Mouse (Mus musculus): ENCODE data around the gene Lhx6. TPM values are rescaled to one million over a fixed set of nuclear protein-coding genes. Genes with fewer than 3 reads are reported as not detected.
A peak's percentile ranks its signal among the peaks of the same experiment; 100 is the strongest.
"Not testable (repeated sequence)": the region's sequence is repeated elsewhere in the genome, so short reads cannot be mapped to it uniquely, and the experiment has no call there.

The Lhx6 gene
- 0.95 and 1.0 TPM in 2 replicates for polyA plus RNA-seq (2016; fragmentation: Nextera tagmentation; extraction: Ambion mirVana)

DNA sequence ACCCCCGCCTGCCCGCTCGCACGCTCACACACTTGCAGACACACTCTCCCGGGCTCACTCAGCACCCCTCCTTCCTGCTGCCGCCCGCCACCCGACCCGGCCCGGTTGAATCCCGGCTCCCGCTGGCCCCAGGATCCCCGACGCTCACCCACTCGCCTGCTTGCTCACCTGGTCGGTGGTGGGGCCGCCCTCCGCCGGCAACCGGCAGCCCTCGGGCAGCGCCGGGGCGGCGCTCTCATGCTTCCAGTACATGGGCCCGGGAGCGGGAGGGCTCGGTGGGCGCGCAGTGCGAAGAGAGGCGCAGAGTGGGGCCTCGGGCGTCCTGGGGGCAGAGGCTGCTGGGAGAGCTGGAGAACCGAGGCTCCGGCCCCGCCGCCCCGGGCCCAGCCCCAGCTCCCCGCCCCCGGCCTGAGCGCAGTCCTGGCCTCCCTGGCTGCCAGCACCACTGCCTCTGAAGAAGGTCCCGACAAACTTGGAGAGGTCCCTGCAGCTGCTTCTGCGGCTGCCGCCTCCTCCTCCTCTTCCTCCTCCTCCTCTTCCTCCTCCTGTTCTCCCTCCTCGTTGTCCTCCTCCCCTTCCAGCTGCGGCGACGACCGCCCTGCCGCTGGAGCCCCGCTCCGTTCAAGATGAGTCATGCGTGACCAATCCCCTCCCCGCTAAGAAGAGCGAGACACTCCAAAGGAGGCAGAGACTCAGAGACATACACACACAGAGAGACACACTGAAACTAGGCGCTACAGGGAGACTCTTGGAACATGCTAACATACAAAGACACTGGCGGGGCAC, at the start of gene Lhx6:
TSS of gene Lhx6 (minus strand) at position 453 of the 786 bp plus-strand sequence.
- WGBS = 1% methylated on average over 56 of the region's 58 CpGs
- Histone ChIP-seq H3K27me3 (peaks cover 100% of the 10 kb centered on the region), H3K36me3 (no peaks in the 10 kb centered on the region), H3K9me3 (no peaks in the 10 kb centered on the region), H3K4me3 (replicated peaks) (peak within 1 kb of the TSS; percentile 40), H3K4me2 (peak within 1 kb of the TSS; percentile 68), H3K4me1 (replicated peaks) (peaks cover 40% of the 10 kb centered on the region), H3K27ac (no peak within 1 kb of the TSS), H3K9ac (replicated peaks) (peak within 1 kb of the TSS; percentile 31; the same call in 1 of the 2 replicates)
- no peak for ATAC-seq (ENCODE audit: insufficient number of reproducible peaks, insufficient read depth, low FRiP score, low TSS enrichment, low read depth)

DNA sequence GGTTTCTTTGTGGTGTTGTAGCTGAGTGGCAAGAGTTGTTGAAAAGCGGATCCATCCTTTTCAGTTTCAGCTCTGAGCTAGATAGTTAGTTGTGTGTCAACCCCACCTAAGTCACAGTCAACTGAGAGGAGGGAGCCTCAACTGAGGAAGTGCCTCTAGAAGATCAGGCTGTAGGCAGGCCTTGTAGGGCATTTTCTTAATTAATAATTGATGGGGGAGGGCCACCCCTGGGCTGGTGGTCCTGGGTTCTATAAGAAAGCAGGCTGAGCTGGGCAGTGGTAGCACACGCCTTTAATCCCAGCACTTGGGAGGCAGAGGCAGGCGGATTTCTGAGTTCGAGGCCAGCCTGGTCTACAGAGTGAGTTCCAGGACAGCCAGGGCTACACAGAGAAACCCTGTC, 47.2 kb upstream of the Lhx6 start:
- H3K4me3 ChIP-seq (replicated peaks); ATAC-seq (ENCODE audit: insufficient number of reproducible peaks, insufficient read depth, low FRiP score, low TSS enrichment, low read depth); H3K4me1 ChIP-seq (replicated peaks); H3K27ac ChIP-seq; H3K9ac ChIP-seq (replicated peaks); H3K4me2 ChIP-seq; H3K27me3 ChIP-seq; H3K9me3 ChIP-seq: not testable (repeated sequence)
- 96% methylated on average over 4 of the region's 4 CpGs for WGBS
- peaks cover 36% of the 10 kb centered on the region for H3K36me3 ChIP-seq

- no peak overlapping the region for H3K4me3 ChIP-seq (replicated peaks)
- H3K27me3 ChIP-seq = no peaks in the 10 kb centered on the region
- no peak for ATAC-seq (ENCODE audit: insufficient number of reproducible peaks, insufficient read depth, low FRiP score, low TSS enrichment, low read depth)
- H3K27ac ChIP-seq = no peak overlapping the region
- H3K4me1 ChIP-seq (replicated peaks) = 0 out of 2 replicates have a peak, but pooled peaks cover 5% of the 10 kb centered on the region
- no peak overlapping the region for H3K9ac ChIP-seq (replicated peaks)
- 64% methylated on average over 7 of the region's 7 CpGs for WGBS
- H3K4me2 ChIP-seq = no peak overlapping the region
- H3K36me3 ChIP-seq = peaks cover 18% of the 10 kb centered on the region
- no peaks in the 10 kb centered on the region for H3K9me3 ChIP-seq
These were observed 43.7 kb upstream of the Lhx6 start for GRCm38 (mm10) chr2:36148876-36149365.

- Histone ChIP-seq H3K4me1 (replicated peaks) (peaks cover 10% of the 10 kb centered on the region; the same call in 1 of the 2 replicates), H3K9ac (replicated peaks) (no peak overlapping the region), H3K9me3 (no peaks in the 10 kb centered on the region), H3K27ac (no peak overlapping the region), H3K4me3 (replicated peaks) (no peak overlapping the region), H3K36me3 (peaks cover 18% of the 10 kb centered on the region; the same call in 1 of the 2 replicates), H3K4me2 (no peak overlapping the region), H3K27me3 (no peaks in the 10 kb centered on the region)
- 76% methylated on average over 2 of the region's 2 CpGs for WGBS
- no peak for ATAC-seq (ENCODE audit: insufficient number of reproducible peaks, insufficient read depth, low FRiP score, low TSS enrichment, low read depth)
These were observed 33.9 kb upstream of the Lhx6 start for GRCm38 (mm10) chr2:36139096-36139495.

DNA sequence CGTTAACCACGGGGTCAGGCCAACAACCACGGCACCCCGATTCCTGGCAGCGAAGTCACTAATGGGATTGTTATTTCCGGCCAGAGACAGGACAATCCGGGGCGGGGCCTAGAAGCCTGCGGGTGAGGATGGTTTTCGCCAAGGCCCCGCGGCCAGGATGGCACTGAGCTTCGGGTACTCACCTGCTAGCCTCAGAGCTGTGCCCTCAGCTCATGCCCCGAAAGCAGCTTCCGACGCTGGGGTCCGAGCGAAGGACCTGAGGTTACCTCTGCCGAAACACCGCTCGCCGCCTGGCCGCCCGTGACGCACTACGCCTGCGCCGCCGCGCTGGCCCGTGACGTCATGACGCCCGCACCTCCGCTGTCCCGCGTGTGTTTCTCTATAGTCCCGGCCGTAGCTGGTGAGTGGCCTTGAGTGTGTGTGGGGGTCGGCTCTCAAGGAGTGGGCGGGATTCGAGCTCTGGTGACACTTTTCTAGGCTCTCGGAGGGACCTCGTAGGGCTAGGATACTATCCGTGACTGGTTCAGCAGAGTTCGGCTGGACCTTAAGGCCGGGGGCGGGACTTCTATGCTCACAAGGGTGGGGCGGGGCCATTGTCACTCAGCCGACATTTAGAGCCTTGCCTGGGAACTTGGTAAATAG, 31.2 kb upstream of the Lhx6 start, which contains the start of the genes Mrrf and Rbm18:
TSS of gene Mrrf (plus strand) at position 90 of the 642 bp plus-strand sequence.
TSS of gene Rbm18 (minus strand) at position 474 of the 642 bp plus-strand sequence.
- peak within 1 kb of the TSS; percentile 76 for H3K27ac ChIP-seq
- no peaks in the 10 kb centered on the region for H3K9me3 ChIP-seq
- H3K4me1 ChIP-seq (replicated peaks) = peaks cover 10% of the 10 kb centered on the region; the same call in 1 of the 2 replicates
- peak within 1 kb of the TSS; percentile 73 for H3K4me2 ChIP-seq
- H3K27me3 ChIP-seq = no peaks in the 10 kb centered on the region
- WGBS = 1% methylated on average over 50 of the region's 50 CpGs
- H3K4me3 ChIP-seq (replicated peaks) = peak within 1 kb of the TSS; percentile 76
- H3K36me3 ChIP-seq = peaks cover 29% of the 10 kb centered on the region
- H3K9ac ChIP-seq (replicated peaks) = peak within 1 kb of the TSS; percentile 75
- ATAC-seq (ENCODE audit: insufficient number of reproducible peaks, insufficient read depth, low FRiP score, low TSS enrichment, low read depth) = peak; percentile 98

DNA sequence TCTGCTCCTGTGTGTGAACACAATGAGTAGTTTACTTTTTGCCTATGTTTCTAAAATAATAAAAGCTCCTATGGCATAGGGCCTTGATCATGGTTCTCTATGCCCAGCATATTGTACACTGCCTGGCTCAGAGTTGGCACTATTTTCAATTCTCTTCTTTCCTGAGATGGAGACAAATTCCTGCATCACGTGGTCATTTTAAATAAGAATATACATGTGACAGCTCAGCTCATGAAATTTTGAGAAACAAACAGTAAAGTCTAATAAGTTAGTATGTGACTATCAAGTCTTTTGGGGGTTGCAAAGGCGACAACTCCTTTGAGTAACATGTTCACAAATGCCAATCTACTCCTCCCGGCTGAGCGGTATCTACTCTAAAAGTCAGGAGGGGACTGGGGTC, 30.7 kb upstream of the Lhx6 start:
- ATAC-seq (ENCODE audit: insufficient number of reproducible peaks, insufficient read depth, low FRiP score, low TSS enrichment, low read depth) = no peak
- no peaks in the 10 kb centered on the region for H3K9me3 ChIP-seq
- H3K9ac ChIP-seq (replicated peaks) = peak overlapping the region; percentile 75
- H3K4me3 ChIP-seq (replicated peaks) = peak overlapping the region; percentile 76
- 1% methylated on average over 4 of the region's 4 CpGs for WGBS
- H3K4me1 ChIP-seq (replicated peaks) = peaks cover 10% of the 10 kb centered on the region; the same call in 1 of the 2 replicates
- no peaks in the 10 kb centered on the region for H3K27me3 ChIP-seq
- peak overlapping the region; percentile 76; the same call in 1 of the 2 replicates for H3K27ac ChIP-seq
- H3K36me3 ChIP-seq = peaks cover 34% of the 10 kb centered on the region
- peak overlapping the region; percentile 73 for H3K4me2 ChIP-seq

- Histone ChIP-seq H3K4me3 (replicated peaks) (no peak overlapping the region), H3K27me3 (no peaks in the 10 kb centered on the region), H3K4me2 (no peak overlapping the region), H3K4me1 (replicated peaks) (no peaks in the 10 kb centered on the region), H3K9ac (replicated peaks) (no peak overlapping the region), H3K9me3 (no peaks in the 10 kb centered on the region), H3K27ac (no peak overlapping the region), H3K36me3 (peaks cover 85% of the 10 kb centered on the region)
- WGBS = 65% methylated on average over 3 of the region's 3 CpGs
- no peak for ATAC-seq (ENCODE audit: insufficient number of reproducible peaks, insufficient read depth, low FRiP score, low TSS enrichment, low read depth)
These were observed 23.8 kb upstream of the Lhx6 start for GRCm38 (mm10) chr2:36129051-36129450.

DNA sequence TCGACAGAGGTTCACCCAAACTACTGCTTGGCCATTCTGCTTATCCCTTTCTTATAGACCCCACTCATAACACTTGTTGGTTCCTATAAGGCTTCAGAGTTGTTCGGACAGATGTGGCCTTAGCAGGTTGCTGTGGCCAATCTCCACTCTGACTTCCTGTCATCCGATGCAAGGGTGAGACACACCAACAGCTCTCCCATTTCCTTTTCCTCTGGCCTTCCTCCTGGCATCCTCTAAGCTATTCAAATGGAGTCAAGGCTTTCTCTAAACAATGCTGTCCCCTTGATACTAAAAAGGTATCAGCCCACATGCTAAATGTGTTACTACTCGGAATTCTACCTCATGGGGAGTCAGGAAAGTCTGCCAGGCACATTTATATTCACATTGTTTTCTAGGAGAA, 22.8 kb upstream of the Lhx6 start:
- H3K36me3 ChIP-seq = peaks cover 85% of the 10 kb centered on the region
- no peaks in the 10 kb centered on the region for H3K4me1 ChIP-seq (replicated peaks)
- no peak overlapping the region for H3K4me2 ChIP-seq
- H3K4me3 ChIP-seq (replicated peaks) = no peak overlapping the region
- no peaks in the 10 kb centered on the region for H3K9me3 ChIP-seq
- no peaks in the 10 kb centered on the region for H3K27me3 ChIP-seq
- H3K27ac ChIP-seq = no peak overlapping the region
- ATAC-seq (ENCODE audit: insufficient number of reproducible peaks, insufficient read depth, low FRiP score, low TSS enrichment, low read depth) = no peak
- 76% methylated on average over 4 of the region's 4 CpGs for WGBS
- H3K9ac ChIP-seq (replicated peaks) = no peak overlapping the region

DNA sequence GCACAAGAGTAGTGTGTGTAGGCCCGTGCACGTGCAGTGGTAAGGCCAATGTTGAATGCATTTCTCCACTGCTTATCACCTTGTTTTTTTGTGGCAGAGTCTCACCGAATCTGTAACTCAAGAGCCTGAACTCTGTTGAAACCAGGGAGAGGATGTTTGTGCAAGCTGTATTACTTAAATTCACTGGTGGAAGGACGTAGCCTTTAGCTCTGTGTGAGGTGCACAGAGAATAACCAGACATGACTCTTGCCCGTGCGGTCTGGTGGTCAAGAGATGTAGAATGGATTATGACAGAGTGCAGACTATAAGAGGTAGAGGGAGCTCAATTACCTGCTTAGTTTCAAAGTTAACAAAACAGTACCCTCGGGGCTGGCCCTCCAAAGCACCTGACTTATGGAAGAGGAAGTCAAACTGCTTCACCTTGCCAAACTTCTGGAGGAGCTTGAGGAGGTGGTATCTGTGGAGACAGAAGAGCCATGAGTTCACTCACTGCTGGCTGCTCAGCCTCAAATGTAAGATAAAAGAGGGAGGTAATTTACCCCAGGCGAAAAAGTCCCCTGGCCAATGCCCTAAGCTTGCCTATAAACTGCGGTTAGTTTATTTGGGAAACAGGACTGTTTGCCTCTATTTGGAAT, 21.7 kb upstream of the Lhx6 start:
- H3K27ac ChIP-seq = no peak overlapping the region
- H3K4me1 ChIP-seq (replicated peaks) = no peaks in the 10 kb centered on the region
- H3K9me3 ChIP-seq = no peaks in the 10 kb centered on the region
- no peak overlapping the region for H3K4me3 ChIP-seq (replicated peaks)
- no peak overlapping the region for H3K9ac ChIP-seq (replicated peaks)
- H3K27me3 ChIP-seq = no peaks in the 10 kb centered on the region
- ATAC-seq (ENCODE audit: insufficient number of reproducible peaks, insufficient read depth, low FRiP score, low TSS enrichment, low read depth) = no peak
- peaks cover 85% of the 10 kb centered on the region for H3K36me3 ChIP-seq
- WGBS = 92% methylated on average over 9 of the region's 9 CpGs
- no peak overlapping the region for H3K4me2 ChIP-seq

DNA sequence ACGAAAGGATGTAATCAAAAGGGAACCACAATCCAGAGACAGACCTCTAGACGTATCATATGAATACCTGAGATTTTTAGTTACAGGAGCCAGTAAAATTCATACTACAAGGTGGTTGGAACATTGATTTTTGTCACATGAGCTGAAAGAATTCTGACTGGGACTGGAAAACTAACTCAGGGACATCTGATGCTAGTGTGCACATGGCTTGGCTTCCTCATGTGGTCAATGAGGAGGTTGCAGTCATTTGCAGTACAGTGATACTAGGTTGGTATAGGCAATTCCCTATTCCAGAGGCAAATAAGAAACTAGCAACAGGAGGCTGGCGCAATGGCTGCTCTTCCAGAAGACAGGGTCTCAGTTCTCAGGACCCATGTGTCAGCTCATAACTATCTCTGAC, 7.4 kb upstream of the Lhx6 start:
- Histone ChIP-seq H3K9me3 (no peaks in the 10 kb centered on the region), H3K4me1 (replicated peaks) (no peaks in the 10 kb centered on the region), H3K4me3 (replicated peaks) (no peak overlapping the region), H3K27me3 (peaks cover 40% of the 10 kb centered on the region), H3K9ac (replicated peaks) (no peak overlapping the region), H3K4me2 (no peak overlapping the region), H3K27ac (no peak overlapping the region), H3K36me3 (peaks cover 24% of the 10 kb centered on the region)
- WGBS = 77% methylated on average over 3 of the region's 3 CpGs
- no peak for ATAC-seq (ENCODE audit: insufficient number of reproducible peaks, insufficient read depth, low FRiP score, low TSS enrichment, low read depth)

- WGBS = 4% methylated on average over 7 of the region's 7 CpGs
- H3K4me3 ChIP-seq (replicated peaks) = no peak overlapping the region
These were observed 3.4 kb upstream of the Lhx6 start for GRCm38 (mm10) chr2:36108615-36109014.

More at GRCm38 (mm10) chr2:36108615-36109014, 3.4 kb upstream of the Lhx6 start:
- no peak overlapping the region for H3K4me2 ChIP-seq
- no peak for ATAC-seq (ENCODE audit: insufficient number of reproducible peaks, insufficient read depth, low FRiP score, low TSS enrichment, low read depth)
- H3K9ac ChIP-seq (replicated peaks) = no peak overlapping the region
- no peaks in the 10 kb centered on the region for H3K36me3 ChIP-seq
- H3K27me3 ChIP-seq = peaks cover 80% of the 10 kb centered on the region
- no peak overlapping the region for H3K27ac ChIP-seq
- H3K9me3 ChIP-seq = no peaks in the 10 kb centered on the region
- peaks cover 21% of the 10 kb centered on the region for H3K4me1 ChIP-seq (replicated peaks)

Measured in limb, embryonic 12.5 days (tissue).